Comparison of ENCODE assay signal across 8 mouse cellular contexts in genomic region chr14:55497449-55497821, GRCm38 (mm10). TPM values are rescaled to one million over a fixed set of nuclear protein-coding genes. Genes with fewer than 3 reads are reported as not detected.
A peak's percentile ranks its signal among the peaks of the same experiment; 100 is the strongest.
DNase-seq lines count a peak whose midpoint lies in the region; ATAC-seq and TF ChIP-seq lines count a peak whose summit lies in the region.

No protein-coding gene starts in this region.

- H3K9ac ChIP-seq in intestine, postnatal 0 days (ENCODE audit: low read depth, low read length): no peak overlapping the region
- H3K9ac ChIP-seq in limb, embryonic 12.5 days (replicated peaks): no peak overlapping the region; the same call in 1 of the 2 replicates
- no peak overlapping the region for H3K9ac ChIP-seq in midbrain, embryonic 15.5 days

- H3K36me3 ChIP-seq in intestine, postnatal 0 days (ENCODE audit: control insufficient read depth, insufficient read depth): no peaks in the 10 kb centered on the region
- H3K36me3 ChIP-seq in limb, embryonic 12.5 days: 0 out of 2 replicates have a peak, but pooled peaks cover 13% of the 10 kb centered on the region
- peaks cover 39% of the 10 kb centered on the region for H3K36me3 ChIP-seq in midbrain, embryonic 15.5 days (replicated peaks)

- no peaks in the 10 kb centered on the region for H3K27me3 ChIP-seq in intestine, postnatal 0 days (replicated peaks; ENCODE audit: control insufficient read depth, insufficient read depth, low read length)
- no peaks in the 10 kb centered on the region for H3K27me3 ChIP-seq in limb, embryonic 12.5 days
- H3K27me3 ChIP-seq in midbrain, embryonic 15.5 days (replicated peaks): no peaks in the 10 kb centered on the region

- no peak overlapping the region for H3K27ac ChIP-seq in intestine, postnatal 0 days (ENCODE audit: low read depth, low read length)
- H3K27ac ChIP-seq in limb, embryonic 12.5 days: no peak overlapping the region
- H3K27ac ChIP-seq in midbrain, embryonic 15.5 days: no peak overlapping the region

- ATAC-seq in intestine, postnatal 0 days: peak; percentile 32; the same call in 1 of the 2 replicates
- ATAC-seq in limb, embryonic 12.5 days (ENCODE audit: insufficient number of reproducible peaks, insufficient read depth, low FRiP score, low TSS enrichment, low read depth): 0 out of 2 replicates have a peak, but pooled peaks have one; percentile 43
- peak; percentile 43 for ATAC-seq in midbrain, embryonic 15.5 days (replicated peaks)

- H3K4me3 ChIP-seq in intestine, postnatal 0 days (ENCODE audit: low read depth, low read length): no peak overlapping the region
- H3K4me3 ChIP-seq in limb, embryonic 12.5 days (replicated peaks): no peak overlapping the region
- H3K4me3 ChIP-seq in midbrain, embryonic 15.5 days: no peak overlapping the region

- H3K9me3 ChIP-seq in intestine, postnatal 0 days (ENCODE audit: control insufficient read depth): no peaks in the 10 kb centered on the region
- H3K9me3 ChIP-seq in limb, embryonic 12.5 days: no peaks in the 10 kb centered on the region
- no peaks in the 10 kb centered on the region for H3K9me3 ChIP-seq in midbrain, embryonic 15.5 days

- 28% methylated on average over 6 of the region's 6 CpGs for WGBS in intestine, postnatal 0 days
- WGBS in limb, embryonic 12.5 days: 30% methylated on average over 6 of the region's 6 CpGs
- WGBS in midbrain, embryonic 15.5 days: 26% methylated on average over 6 of the region's 6 CpGs

- DNase-seq in right cerebral cortex, adult 18-20 months: peak; percentile 78
- no peak for DNase-seq in right cerebral cortex, postnatal 36 days (ENCODE audit: low spot score in 2 of 2)
- peak; percentile 84 for DNase-seq in embryo, embryonic 10 days (ENCODE audit: low spot score)
- peak; percentile 79 to 83 for DNase-seq in gastrocnemius, postnatal 4 days (ENCODE audit: low spot score in 2 of 2)
- DNase-seq in spleen, postnatal 10 days (ENCODE audit: low spot score in 2 of 2): peak; percentile 89 to 92

- no peaks in the 10 kb centered on the region for H3K4me1 ChIP-seq in intestine, postnatal 0 days (replicated peaks; ENCODE audit: control insufficient read depth, insufficient read depth, low read length)
- H3K4me1 ChIP-seq in limb, embryonic 12.5 days (replicated peaks): 0 out of 2 replicates have a peak, but pooled peaks cover 3% of the 10 kb centered on the region
- H3K4me1 ChIP-seq in midbrain, embryonic 15.5 days: peaks cover 11% of the 10 kb centered on the region

- H3K4me2 ChIP-seq in intestine, postnatal 0 days (replicated peaks; ENCODE audit: low read depth): no peak overlapping the region
- H3K4me2 ChIP-seq in limb, embryonic 12.5 days: no peak overlapping the region
- no peak overlapping the region for H3K4me2 ChIP-seq in midbrain, embryonic 15.5 days

- peak; percentile 99 for TF ChIP-seq CTCF in intestine, postnatal 0 days (IDR thresholded peaks at IDR 0.05; ENCODE audit: low read depth)

RNA-seq across cellular contexts. Expression of gene Carmil3, which starts 7.0 kb away (rescaled TPM):
- total RNA-seq in gastrocnemius, postnatal 4 days (2021): 1 to 10 TPM; 3.2 to 4.4 TPM
- 0.52 and 0.61 TPM in 2 replicates for polyA plus RNA-seq in intestine, postnatal 0 days (2015; fragmentation: Nextera tagmentation; extraction: Ambion mirVana)
- 3.7 and 5.1 TPM in 2 replicates for polyA plus RNA-seq in limb, embryonic 12.5 days (2016; fragmentation: Nextera tagmentation; extraction: Ambion mirVana)
- polyA plus RNA-seq in midbrain, embryonic 15.5 days (2015; fragmentation: Nextera tagmentation; extraction: Ambion mirVana): 32.4 and 36.1 TPM in 2 replicates

RNA-seq across cellular contexts. Expression of gene Cpne6, which starts 12.8 kb away (rescaled TPM):
- not detected for total RNA-seq in gastrocnemius, postnatal 4 days (2021)
- polyA plus RNA-seq in intestine, postnatal 0 days (2015; fragmentation: Nextera tagmentation; extraction: Ambion mirVana): 0.24 and 0.39 TPM in 2 replicates
- 0.32 and 0.35 TPM in 2 replicates for polyA plus RNA-seq in limb, embryonic 12.5 days (2016; fragmentation: Nextera tagmentation; extraction: Ambion mirVana)
- 1.9 and 2.1 TPM in 2 replicates for polyA plus RNA-seq in midbrain, embryonic 15.5 days (2015; fragmentation: Nextera tagmentation; extraction: Ambion mirVana)

RNA-seq across cellular contexts. Expression of gene Dhrs4, which starts 18.9 kb away (rescaled TPM):
- 10 to 100 TPM; 23.7 to 28.5 TPM for total RNA-seq in gastrocnemius, postnatal 4 days (2021)
- 130 and 133 TPM in 2 replicates for polyA plus RNA-seq in intestine, postnatal 0 days (2015; fragmentation: Nextera tagmentation; extraction: Ambion mirVana)
- 83.2 and 86.9 TPM in 2 replicates for polyA plus RNA-seq in limb, embryonic 12.5 days (2016; fragmentation: Nextera tagmentation; extraction: Ambion mirVana)
- 20.8 and 21.6 TPM in 2 replicates for polyA plus RNA-seq in midbrain, embryonic 15.5 days (2015; fragmentation: Nextera tagmentation; extraction: Ambion mirVana)

RNA-seq across cellular contexts. Expression of gene Nrl, which starts 27.3 kb away (rescaled TPM):
- not detected for total RNA-seq in gastrocnemius, postnatal 4 days (2021)
- not detected in 2 replicates for polyA plus RNA-seq in intestine, postnatal 0 days (2015; fragmentation: Nextera tagmentation; extraction: Ambion mirVana)
- polyA plus RNA-seq in limb, embryonic 12.5 days (2016; fragmentation: Nextera tagmentation; extraction: Ambion mirVana): not detected in 2 replicates
- polyA plus RNA-seq in midbrain, embryonic 15.5 days (2015; fragmentation: Nextera tagmentation; extraction: Ambion mirVana): 0.15 and 0.17 TPM in 2 replicates

RNA-seq across cellular contexts. Expression of gene Pck2, which starts 42.6 kb away (rescaled TPM):
- total RNA-seq in gastrocnemius, postnatal 4 days (2021): 10 to 100 TPM; 21.6 to 21.8 TPM
- 16.7 and 17.6 TPM in 2 replicates for polyA plus RNA-seq in intestine, postnatal 0 days (2015; fragmentation: Nextera tagmentation; extraction: Ambion mirVana)
- 33.2 and 35.4 TPM in 2 replicates for polyA plus RNA-seq in limb, embryonic 12.5 days (2016; fragmentation: Nextera tagmentation; extraction: Ambion mirVana)
- polyA plus RNA-seq in midbrain, embryonic 15.5 days (2015; fragmentation: Nextera tagmentation; extraction: Ambion mirVana): 25.4 and 28.0 TPM in 2 replicates

Comparison
In these comparisons a context has a peak if more than half of its experiments do, and no peak if none do; other contexts are left out.
1. DNase-seq: peak in right cerebral cortex, adult 18-20 months (single experiment), embryo, embryonic 10 days (single experiment), gastrocnemius, postnatal 4 days (2 of 2) and spleen, postnatal 10 days (2 of 2); none in right cerebral cortex, postnatal 36 days (0 of 2).
2. Peak in every context shown above with its lines, with median percentiles within 50 percentile points of each other: ATAC-seq.